Mouse (Mus musculus): ENCODE results near the gene Itih5.

Itih5 gene

GRCm38 (mm10) chr2:10260109-10260508 is 106.7 kb downstream of the Itih5 start:
- DNase-seq (ENCODE audit: low read depth, low spot score), result no peak

GRCm38 (mm10) chr2:10261337-10261736 is 108.0 kb downstream of the Itih5 start:
- no peak for DNase-seq (ENCODE audit: low read depth, low spot score)

GRCm38 (mm10) chr2:10262722-10263121 is 109.4 kb downstream of the Itih5 start:
- DNase-seq (ENCODE audit: low read depth, low spot score), result no peak

- no peak for DNase-seq (ENCODE audit: low read depth, low spot score)
Observed at GRCm38 (mm10) chr2:10263909-10264489, 110.6 kb downstream of the Itih5 start.

GRCm38 (mm10) chr2:10265881-10266280 is 112.5 kb downstream of the Itih5 start:
- peak; percentile 67 for DNase-seq (ENCODE audit: low read depth, low spot score)

GRCm38 (mm10) chr2:10272604-10273115 is 119.3 kb downstream of the Itih5 start:
- DNase-seq (ENCODE audit: low read depth, low spot score), result no peak

- DNase-seq (ENCODE audit: low read depth, low spot score), result no peak
Observed at GRCm38 (mm10) chr2:10273541-10274050, 120.2 kb downstream of the Itih5 start.

- DNase-seq (ENCODE audit: low read depth, low spot score), result peak; percentile 51
Observed at GRCm38 (mm10) chr2:10276194-10276593, 122.8 kb downstream of the Itih5 start.

GRCm38 (mm10) chr2:10283686-10284085 is 130.3 kb downstream of the Itih5 start:
- no peak for DNase-seq (ENCODE audit: low read depth, low spot score)

- no peak for DNase-seq (ENCODE audit: low read depth, low spot score)
Observed at GRCm38 (mm10) chr2:10284636-10285270, 131.4 kb downstream of the Itih5 start.

GRCm38 (mm10) chr2:10285975-10286374 is 132.6 kb downstream of the Itih5 start:
- DNase-seq (ENCODE audit: low read depth, low spot score), result no peak

- DNase-seq (ENCODE audit: low read depth, low spot score), result peak; percentile 90
Observed at GRCm38 (mm10) chr2:10288142-10288831, 134.9 kb downstream of the Itih5 start.

GRCm38 (mm10) chr2:10288881-10289280 is 135.5 kb downstream of the Itih5 start:
- DNase-seq (ENCODE audit: low read depth, low spot score), result no peak

GRCm38 (mm10) chr2:10290115-10290514 is 136.7 kb downstream of the Itih5 start:
- DNase-seq (ENCODE audit: low read depth, low spot score), result no peak

GRCm38 (mm10) chr2:10293556-10294206 is 140.3 kb downstream of the Itih5 start:
- DNase-seq (ENCODE audit: low read depth, low spot score), result peak; percentile 16

- DNase-seq (ENCODE audit: low read depth, low spot score), result no peak
Observed at GRCm38 (mm10) chr2:10295908-10296307, 142.5 kb downstream of the Itih5 start.

GRCm38 (mm10) chr2:10300244-10300643 is 146.9 kb downstream of the Itih5 start:
- DNase-seq (ENCODE audit: low read depth, low spot score), result no peak

- no peak for DNase-seq (ENCODE audit: low read depth, low spot score)
Observed at GRCm38 (mm10) chr2:10300771-10301170, 147.4 kb downstream of the Itih5 start.

- DNase-seq (ENCODE audit: low read depth, low spot score), result peak; percentile 51
Observed at GRCm38 (mm10) chr2:10301391-10301790, 148.0 kb downstream of the Itih5 start.

- no peak for DNase-seq (ENCODE audit: low read depth, low spot score)
Observed at GRCm38 (mm10) chr2:10301997-10302396, 148.6 kb downstream of the Itih5 start.

GRCm38 (mm10) chr2:10304911-10305310 is 151.5 kb downstream of the Itih5 start:
- DNase-seq (ENCODE audit: low read depth, low spot score), result peak; percentile 74

Measured in 3T3-L1 (cell line).